Mouse (Mus musculus): ENCODE data around the gene Mrpl28. TPM values are rescaled to one million over a fixed set of nuclear protein-coding genes. Genes with fewer than 3 reads are reported as not detected.

Gene Mrpl28
- total and polyA plus RNA-seq, 2 experiments, result 64.5 to 80.6 TPM

DNA sequence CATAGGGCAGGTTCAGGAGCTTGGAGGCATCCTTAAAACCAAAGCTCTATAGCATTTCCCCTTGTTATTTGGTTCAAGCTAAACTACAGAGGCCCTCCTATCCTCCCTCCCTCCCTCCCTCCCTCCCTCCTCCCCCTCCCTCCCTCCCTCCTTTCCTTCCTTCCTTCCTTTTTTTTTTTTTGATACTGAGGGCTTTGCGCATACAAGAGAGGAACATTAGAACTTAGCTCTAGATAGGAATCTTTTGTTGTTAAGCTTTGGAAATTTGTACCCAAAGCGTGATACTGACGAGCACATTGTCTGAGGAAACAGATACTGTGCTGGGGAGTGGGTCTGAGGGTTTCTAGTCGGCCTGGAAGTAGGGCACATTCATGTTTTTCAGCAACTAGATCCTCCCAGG is 17.7 kb upstream of the Mrpl28 start:
- DNase-seq (ENCODE audit: extremely low read depth, low read depth, low spot score), result no peak
- Histone ChIP-seq H3K27ac (replicated peaks; ENCODE audit: insufficient read depth, low read depth, low read length) (no peak overlapping the region), H3K9ac (ENCODE audit: low read depth, low read length) (no peak overlapping the region), H3K36me3 (ENCODE audit: control insufficient read depth, insufficient read depth, low read length) (no peaks in the 10 kb centered on the region), H3K4me3 (ENCODE audit: insufficient read depth, low read depth, low read length) (no peak overlapping the region), H3K27me3 (ENCODE audit: control insufficient read depth, insufficient read depth, low read length) (no peaks in the 10 kb centered on the region), H3K4me1 (ENCODE audit: control insufficient read depth, insufficient read depth, low read length) (no peaks in the 10 kb centered on the region), H3K79me2 (ENCODE audit: control insufficient read depth, insufficient read depth, low read length) (no peaks in the 10 kb centered on the region)
- 58% methylated on average over 3 of the region's 4 CpGs for WGBS
- no peak for TF ChIP-seq POLR2A (IDR thresholded peaks at IDR 0.05; ENCODE audit: extremely low read depth, insufficient read depth, low read length)
- no peak for TF ChIP-seq CTCF (IDR thresholded peaks at IDR 0.05; ENCODE audit: low read depth, low read length)

DNA sequence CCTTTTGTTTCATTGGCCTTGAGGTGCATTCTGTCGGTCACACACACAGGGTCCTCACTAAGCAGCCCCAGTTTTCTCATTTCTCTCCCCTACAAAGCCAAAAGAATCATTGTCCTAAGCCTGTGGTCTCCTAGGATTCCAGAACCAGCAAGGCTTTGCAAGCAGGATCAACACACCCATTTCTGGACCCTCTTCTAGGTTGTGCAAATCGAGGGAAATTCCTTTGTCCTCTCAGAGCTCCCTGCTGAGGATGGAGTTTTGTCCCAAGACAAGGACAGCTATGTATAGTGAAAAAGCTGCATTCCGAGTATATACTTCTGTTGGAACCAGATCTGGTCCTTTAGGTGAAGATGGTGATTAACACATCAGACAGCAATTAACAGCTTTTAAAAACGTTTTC is 13.1 kb upstream of the Mrpl28 start:
- Histone ChIP-seq H3K9ac (ENCODE audit: low read depth, low read length) (no peak overlapping the region), H3K27me3 (ENCODE audit: control insufficient read depth, insufficient read depth, low read length) (no peaks in the 10 kb centered on the region), H3K4me3 (ENCODE audit: insufficient read depth, low read depth, low read length) (no peak overlapping the region), H3K36me3 (ENCODE audit: control insufficient read depth, insufficient read depth, low read length) (no peaks in the 10 kb centered on the region), H3K79me2 (ENCODE audit: control insufficient read depth, insufficient read depth, low read length) (no peaks in the 10 kb centered on the region), H3K4me1 (ENCODE audit: control insufficient read depth, insufficient read depth, low read length) (peaks cover 6% of the 10 kb centered on the region), H3K27ac (replicated peaks; ENCODE audit: insufficient read depth, low read depth, low read length) (no peak overlapping the region)
- no peak for DNase-seq (ENCODE audit: extremely low read depth, low read depth, low spot score)
- no peak for TF ChIP-seq POLR2A (IDR thresholded peaks at IDR 0.05; ENCODE audit: extremely low read depth, insufficient read depth, low read length)
- no peak for TF ChIP-seq CTCF (IDR thresholded peaks at IDR 0.05; ENCODE audit: low read depth, low read length)
- WGBS, result 50% methylated on average over 4 of the region's 4 CpGs

DNA sequence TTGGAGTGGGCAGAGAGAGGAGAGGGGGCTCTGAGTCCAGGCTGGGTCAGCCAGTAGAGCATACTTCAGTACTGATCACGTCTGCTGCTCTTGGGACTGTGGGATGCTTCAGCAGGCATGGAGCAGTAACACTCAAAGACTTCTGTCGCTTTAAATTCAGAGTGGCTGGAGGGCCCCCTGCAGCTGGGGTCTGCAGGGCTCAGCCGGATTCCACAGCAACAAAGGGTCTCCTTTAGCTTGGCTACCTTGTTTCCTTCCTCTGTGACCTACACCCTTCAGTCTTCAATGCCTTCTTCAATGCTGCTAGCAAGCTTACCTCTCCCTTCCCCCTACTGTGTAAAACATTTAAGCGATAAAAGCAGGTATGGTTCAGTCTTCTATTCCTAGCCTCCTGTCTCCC is 12.3 kb upstream of the Mrpl28 start:
- H3K4me1 ChIP-seq (ENCODE audit: control insufficient read depth, insufficient read depth, low read length), result peaks cover 6% of the 10 kb centered on the region
- H3K27ac ChIP-seq (replicated peaks; ENCODE audit: insufficient read depth, low read depth, low read length), result no peak overlapping the region
- no peaks in the 10 kb centered on the region for H3K79me2 ChIP-seq (ENCODE audit: control insufficient read depth, insufficient read depth, low read length)
- TF ChIP-seq POLR2A (IDR thresholded peaks at IDR 0.05; ENCODE audit: extremely low read depth, insufficient read depth, low read length), result no peak
- WGBS, result 51% methylated on average over 4 of the region's 4 CpGs
- H3K27me3 ChIP-seq (ENCODE audit: control insufficient read depth, insufficient read depth, low read length), result no peaks in the 10 kb centered on the region
- H3K9ac ChIP-seq (ENCODE audit: low read depth, low read length), result no peak overlapping the region
- H3K4me3 ChIP-seq (ENCODE audit: insufficient read depth, low read depth, low read length), result no peak overlapping the region
- DNase-seq (ENCODE audit: extremely low read depth, low read depth, low spot score), result no peak
- H3K36me3 ChIP-seq (ENCODE audit: control insufficient read depth, insufficient read depth, low read length), result no peaks in the 10 kb centered on the region

DNA sequence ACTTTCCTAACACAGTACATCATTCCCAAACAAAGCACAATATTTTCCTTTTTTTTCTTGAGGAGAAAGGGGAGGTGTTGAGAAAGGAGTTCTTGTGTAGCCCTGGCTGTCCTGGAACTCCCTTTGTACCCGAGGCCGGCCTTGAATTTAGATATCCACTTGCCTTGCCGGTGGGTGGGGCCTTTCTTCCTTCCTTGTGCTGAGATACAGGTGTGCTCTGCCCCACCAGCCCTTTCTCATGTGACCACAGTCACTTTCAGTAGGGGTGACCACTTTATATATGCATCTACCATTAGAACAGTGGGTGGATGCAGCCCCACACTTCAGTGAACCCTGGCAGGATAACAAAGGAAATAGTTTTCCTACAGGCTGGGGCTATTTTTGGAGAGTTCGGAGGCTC is 11.6 kb upstream of the Mrpl28 start:
- Histone ChIP-seq H3K4me1 (ENCODE audit: control insufficient read depth, insufficient read depth, low read length) (peaks cover 6% of the 10 kb centered on the region), H3K27me3 (ENCODE audit: control insufficient read depth, insufficient read depth, low read length) (no peaks in the 10 kb centered on the region), H3K36me3 (ENCODE audit: control insufficient read depth, insufficient read depth, low read length) (no peaks in the 10 kb centered on the region), H3K27ac (replicated peaks; ENCODE audit: insufficient read depth, low read depth, low read length) (no peak overlapping the region), H3K4me3 (ENCODE audit: insufficient read depth, low read depth, low read length) (no peak overlapping the region), H3K79me2 (ENCODE audit: control insufficient read depth, insufficient read depth, low read length) (no peaks in the 10 kb centered on the region), H3K9ac (ENCODE audit: low read depth, low read length) (no peak overlapping the region)
- no peak for DNase-seq (ENCODE audit: extremely low read depth, low read depth, low spot score)
- TF ChIP-seq CTCF (IDR thresholded peaks at IDR 0.05; ENCODE audit: low read depth, low read length) (no peak), POLR2A (IDR thresholded peaks at IDR 0.05; ENCODE audit: extremely low read depth, insufficient read depth, low read length) (no peak)
- 58% methylated on average over 4 of the region's 4 CpGs for WGBS

DNA sequence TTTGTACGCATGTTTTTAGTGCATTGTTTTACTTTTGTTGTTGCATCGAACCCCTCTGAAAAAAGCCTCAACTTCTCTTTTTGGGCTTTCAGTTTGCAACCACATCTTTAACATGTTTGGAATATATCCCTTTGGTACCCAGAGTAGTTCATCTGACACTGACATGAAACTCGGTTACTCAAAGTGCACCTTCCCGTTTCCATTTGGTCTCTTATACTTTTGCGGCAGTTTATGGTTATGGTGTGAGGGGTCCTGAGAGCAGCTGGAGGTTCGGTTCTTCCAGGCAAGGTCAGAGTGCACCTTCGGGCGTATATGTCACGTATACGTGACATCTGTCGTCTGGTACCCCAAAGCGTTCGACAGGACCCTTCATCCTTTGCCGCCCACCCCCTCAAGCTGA is 10.5 kb upstream of the Mrpl28 start:
- TF ChIP-seq CTCF (IDR thresholded peaks at IDR 0.05; ENCODE audit: low read depth, low read length) (no peak), POLR2A (IDR thresholded peaks at IDR 0.05; ENCODE audit: extremely low read depth, insufficient read depth, low read length) (no peak)
- DNase-seq (ENCODE audit: extremely low read depth, low read depth, low spot score), result no peak
- Histone ChIP-seq H3K9ac (ENCODE audit: low read depth, low read length) (no peak overlapping the region), H3K4me3 (ENCODE audit: insufficient read depth, low read depth, low read length) (peak overlapping the region; percentile 70; the same call in 1 of the 2 replicates), H3K36me3 (ENCODE audit: control insufficient read depth, insufficient read depth, low read length) (no peaks in the 10 kb centered on the region), H3K79me2 (ENCODE audit: control insufficient read depth, insufficient read depth, low read length) (no peaks in the 10 kb centered on the region), H3K4me1 (ENCODE audit: control insufficient read depth, insufficient read depth, low read length) (peaks cover 6% of the 10 kb centered on the region), H3K27ac (replicated peaks; ENCODE audit: insufficient read depth, low read depth, low read length) (no peak overlapping the region), H3K27me3 (ENCODE audit: control insufficient read depth, insufficient read depth, low read length) (no peaks in the 10 kb centered on the region)
- 37% methylated on average over 14 of the region's 14 CpGs for WGBS

DNA sequence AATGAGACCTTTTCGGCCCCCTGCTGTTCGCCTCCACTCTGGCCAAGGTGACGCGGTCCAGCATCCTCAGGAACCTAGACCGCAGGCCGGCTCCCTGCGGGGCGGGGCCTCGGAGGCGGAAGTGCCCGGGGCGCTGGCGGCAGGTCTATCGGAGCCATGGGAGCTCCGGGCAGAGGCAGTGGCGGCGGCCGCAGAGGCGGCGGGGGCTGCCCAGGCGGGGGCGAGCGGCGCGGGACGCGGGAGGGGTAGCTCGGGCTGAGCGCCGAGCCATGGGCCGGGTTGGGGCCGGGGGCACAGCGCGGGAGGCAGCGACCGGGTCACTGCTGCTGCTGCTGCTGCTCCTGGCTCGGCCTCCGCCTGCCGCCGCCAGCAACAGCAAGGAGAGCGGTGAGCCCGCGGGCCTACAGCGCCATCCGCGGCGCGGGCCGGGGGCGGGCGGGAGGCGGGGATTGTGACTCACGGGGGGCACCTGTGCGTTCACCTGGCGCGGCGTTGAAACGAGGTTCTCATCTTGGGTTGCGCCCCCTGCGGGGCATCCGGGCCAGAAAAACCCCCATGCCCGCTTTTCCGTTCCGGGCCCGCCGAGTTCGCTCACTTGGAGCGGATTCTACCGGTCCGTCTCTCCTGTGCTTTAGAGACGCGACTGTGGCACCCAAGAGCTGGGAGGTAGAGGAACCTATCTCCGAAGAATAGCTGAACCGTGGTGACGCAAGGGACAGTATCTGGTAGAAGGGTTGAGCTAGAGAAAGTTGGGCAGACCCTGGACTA is 9.9 kb upstream of the Mrpl28 start, which contains the start of gene Tmem8:
TSS of gene Tmem8 (plus strand) at position 119 of the 768 bp plus-strand sequence.
- DNase-seq (ENCODE audit: extremely low read depth, low read depth, low spot score), result peak; percentile 38
- whole genome bisulfite sequencing, result under 1% methylated on average over 75 of the region's 75 CpGs
- Histone ChIP-seq H3K4me3 (ENCODE audit: insufficient read depth, low read depth, low read length) (peak within 1 kb of the TSS; percentile 70), H3K79me2 (ENCODE audit: control insufficient read depth, insufficient read depth, low read length) (no peaks in the 10 kb centered on the region), H3K36me3 (ENCODE audit: control insufficient read depth, insufficient read depth, low read length) (no peaks in the 10 kb centered on the region), H3K4me1 (ENCODE audit: control insufficient read depth, insufficient read depth, low read length) (peaks cover 6% of the 10 kb centered on the region), H3K9ac (ENCODE audit: low read depth, low read length) (peak within 1 kb of the TSS; percentile 85), H3K27me3 (ENCODE audit: control insufficient read depth, insufficient read depth, low read length) (no peaks in the 10 kb centered on the region), H3K27ac (replicated peaks; ENCODE audit: insufficient read depth, low read depth, low read length) (no peak within 1 kb of the TSS)
- TF ChIP-seq CTCF (IDR thresholded peaks at IDR 0.05; ENCODE audit: low read depth, low read length) (peak; percentile 19; the same call in 1 of the 2 replicates), POLR2A (IDR thresholded peaks at IDR 0.05; ENCODE audit: extremely low read depth, insufficient read depth, low read length) (0 out of 2 replicates have a peak, but pooled peaks have one; percentile 39)

Measured in liver, adult 2 months (tissue).